Mouse (Mus musculus) forebrain, embryonic 15.5 days (tissue): ENCODE results near the gene Lrp3. TPM values are rescaled to one million over a fixed set of nuclear protein-coding genes. Genes with fewer than 3 reads are reported as not detected.

Experiments
- ATAC-seq: fragments of 200-750 bp; cut with Nextera tagmentation; replicated peaks from 2 replicates; pipeline ENCODE4 v1.8.0; 2017; ENCODE audit warnings: mild to moderate bottlenecking, moderate TSS enrichment, moderate library complexity
- H3K27ac ChIP-seq: fragments of 300-500 bp; sonication (generic); replicated peaks from 2 replicates; pipeline ENCODE4 v1.5.1; 2015; ENCODE audit warnings: mild to moderate bottlenecking, inconsistent platforms
- H3K27me3 ChIP-seq: fragments of 300-500 bp; sonication (generic); 2 replicates; pipeline ENCODE4 v1.6.1; 2015; ENCODE audit warnings: inconsistent platforms
- H3K36me3 ChIP-seq: fragments of 300-500 bp; sonication (generic); 2 replicates; pipeline ENCODE4 v1.6.1; 2015; ENCODE audit warnings: mild to moderate bottlenecking, inconsistent platforms
- H3K4me1 ChIP-seq: fragments of 300-500 bp; sonication (generic); 2 replicates; pipeline ENCODE4 v1.6.1; 2015; ENCODE audit warnings: inconsistent platforms
- H3K4me2 ChIP-seq: fragments of 300-500 bp; sonication (generic); replicated peaks from 2 replicates; pipeline ENCODE4 v1.6.1; 2015; ENCODE audit warnings: mild to moderate bottlenecking, inconsistent platforms
- H3K4me3 ChIP-seq: fragments of 300-500 bp; sonication (generic); 2 replicates; pipeline ENCODE4 v1.5.1; 2015; ENCODE audit warnings: mild to moderate bottlenecking, inconsistent platforms
- H3K9ac ChIP-seq: fragments of 300-500 bp; sonication (generic); replicated peaks from 2 replicates; pipeline ENCODE4 v1.6.1; 2015; ENCODE audit warnings: mild to moderate bottlenecking, inconsistent platforms
- H3K9me3 ChIP-seq: fragments of 300-500 bp; sonication (generic); 2 replicates; pipeline ENCODE4 v1.6.1; 2016; ENCODE audit warnings: inconsistent platforms
- WGBS: fragments of 180-500 bp; shearing (Covaris S2); methylation state at CpG from one replicate; pipeline ENCODE4 v1.1.7; 2015; ENCODE audit warnings: mixed read lengths; 5-methylcytosine and 5-hydroxymethylcytosine counted together
- polyA plus RNA-seq: library from polyadenylated mRNA; unstranded; fragments of >200 nt; fragmentation: Nextera tagmentation; extraction: Ambion mirVana; gene quantifications from 2 replicates; pipeline ENCODE4 v1.2.1, GENCODE M21; 2015

Lrp3 gene
- polyA plus RNA-seq, 1 experiment from 2014 or later = 26.4 TPM

DNA sequence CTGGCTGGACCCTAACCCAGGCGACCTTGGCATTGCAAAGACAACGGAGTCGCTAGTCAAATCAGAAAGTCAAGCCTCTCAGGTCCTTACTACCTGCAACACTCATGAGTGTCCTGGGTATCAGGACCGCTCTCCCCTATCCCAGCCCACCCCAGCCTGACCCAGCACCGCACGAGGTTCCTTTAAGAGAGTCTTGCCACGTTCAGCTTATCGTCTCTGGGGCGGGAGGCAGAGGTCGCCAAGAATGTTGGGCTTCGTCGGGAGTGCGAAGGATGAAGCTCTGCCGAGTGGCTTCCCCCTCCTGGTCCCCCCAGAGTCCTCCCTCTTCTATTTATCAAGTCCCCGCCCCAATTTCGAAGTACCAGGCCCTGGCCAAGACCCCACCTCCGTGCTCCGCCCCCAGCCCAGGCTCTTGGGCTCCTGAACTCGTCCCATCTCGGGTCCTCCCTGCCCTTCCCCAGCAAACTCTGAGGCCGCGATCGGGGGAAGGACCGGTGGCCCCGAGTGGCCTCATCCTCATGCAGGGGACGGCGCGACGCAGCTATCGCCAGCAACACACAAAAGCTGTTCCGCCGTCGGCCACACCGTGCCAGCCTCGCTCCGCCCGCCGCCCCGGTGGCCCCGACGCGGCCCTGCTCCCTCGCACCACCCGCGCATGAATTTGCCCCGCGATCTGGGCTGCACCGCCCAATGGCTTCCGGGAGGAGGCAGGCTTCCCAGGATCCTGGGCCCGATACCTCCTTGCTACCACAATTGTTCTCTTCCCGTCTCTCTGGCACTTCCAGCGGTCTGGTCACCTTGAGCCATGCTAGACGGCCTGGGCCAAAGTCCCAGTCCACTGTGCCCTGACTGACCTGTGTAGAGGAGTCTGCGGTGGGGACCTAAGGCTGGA is 30.2 kb downstream of the Lrp3 start:
- Histone ChIP-seq H3K9ac (peak overlapping the region; percentile 37), H3K4me1 (peaks cover 17% of the 10 kb centered on the region), H3K27ac (no peak overlapping the region), H3K36me3 (no peaks in the 10 kb centered on the region), H3K9me3 (0 out of 2 replicates have a peak, but pooled peaks cover 4% of the 10 kb centered on the region), H3K4me2 (peak overlapping the region; percentile 55), H3K4me3 (peak overlapping the region; percentile 39), H3K27me3 (peaks cover 33% of the 10 kb centered on the region)
- peak; percentile 29; the same call in 1 of the 2 replicates for ATAC-seq
- WGBS = 2% methylated on average over 54 of the region's 54 CpGs

DNA sequence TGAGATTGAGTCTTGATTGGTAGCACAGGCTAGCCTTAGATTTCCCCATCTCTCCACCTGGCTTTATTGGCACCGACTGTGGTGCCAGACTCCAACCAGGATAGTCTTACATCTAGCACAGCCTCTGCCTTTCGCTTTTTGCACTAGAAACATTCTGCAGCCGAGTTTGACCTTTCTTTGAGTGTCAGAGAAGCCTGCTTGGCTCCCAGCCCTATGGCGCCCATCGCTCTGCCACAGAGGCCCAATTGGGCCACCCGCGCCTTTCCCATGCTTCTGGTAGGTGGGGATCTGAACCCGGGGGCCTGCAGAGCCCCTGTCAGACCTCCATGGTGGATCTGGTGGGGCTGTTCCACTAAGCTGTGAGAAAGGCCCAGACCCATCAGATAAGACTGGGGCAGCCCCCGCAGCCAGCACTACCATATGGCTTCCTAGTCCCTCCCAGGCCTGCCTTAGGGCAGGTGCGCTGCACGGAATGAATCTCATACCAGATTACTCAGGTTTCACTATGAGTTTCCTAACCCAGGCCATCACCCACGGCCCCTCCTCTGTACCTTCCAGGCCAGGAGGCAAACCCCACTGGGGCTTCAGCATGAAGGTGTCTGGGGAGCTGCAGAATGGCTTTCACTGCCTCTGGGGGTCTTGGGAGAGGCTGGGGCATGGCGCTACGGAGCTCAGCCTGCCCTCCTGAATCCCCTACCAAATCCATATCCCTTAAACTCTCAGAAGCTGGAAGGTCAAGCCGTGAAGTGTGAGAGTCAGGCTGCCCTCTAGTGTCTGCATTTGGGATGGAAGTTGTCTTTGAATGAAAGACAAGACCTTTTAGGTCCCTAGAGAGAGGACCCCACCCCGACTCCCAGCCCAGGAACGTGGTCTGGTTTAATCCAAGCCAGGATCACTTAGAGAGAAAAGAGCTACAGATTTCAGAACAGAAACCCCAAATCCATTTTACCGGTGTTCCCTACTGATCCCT is 38.6 kb downstream of the Lrp3 start:
- 0 out of 2 replicates have a peak, but pooled peaks have one; percentile 26 for ATAC-seq
- Histone ChIP-seq H3K4me3 (no peak overlapping the region), H3K27me3 (no peaks in the 10 kb centered on the region), H3K9ac (no peak overlapping the region), H3K9me3 (no peaks in the 10 kb centered on the region), H3K36me3 (no peaks in the 10 kb centered on the region), H3K4me2 (no peak overlapping the region), H3K4me1 (0 out of 2 replicates have a peak, but pooled peaks cover 4% of the 10 kb centered on the region), H3K27ac (no peak overlapping the region)
- WGBS = 57% methylated on average over 18 of the region's 18 CpGs

DNA sequence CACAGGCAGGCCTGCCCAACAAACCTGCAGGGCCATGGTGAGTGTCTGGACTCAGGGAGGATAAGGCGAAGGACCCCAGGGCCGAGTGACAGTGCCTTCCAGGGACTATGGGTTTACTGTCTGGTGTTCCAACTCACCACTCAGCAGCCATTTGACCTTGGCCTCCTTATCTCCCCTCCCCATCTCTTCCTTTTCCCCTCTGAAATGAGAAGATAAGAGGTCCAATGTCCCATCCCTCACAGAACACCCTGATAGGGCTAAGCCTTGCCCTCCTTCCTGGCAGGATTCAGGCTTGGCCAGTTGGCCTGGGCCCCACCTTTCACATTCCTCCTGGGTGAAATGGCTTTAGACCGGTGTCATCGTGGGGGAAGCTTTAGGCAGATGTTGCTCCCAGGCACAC is 39.8 kb downstream of the Lrp3 start:
- Histone ChIP-seq H3K9me3 (no peaks in the 10 kb centered on the region), H3K4me2 (no peak overlapping the region), H3K36me3 (no peaks in the 10 kb centered on the region), H3K27ac (no peak overlapping the region), H3K4me1 (0 out of 2 replicates have a peak, but pooled peaks cover 4% of the 10 kb centered on the region), H3K9ac (no peak overlapping the region), H3K4me3 (no peak overlapping the region), H3K27me3 (0 out of 2 replicates have a peak, but pooled peaks cover 5% of the 10 kb centered on the region)
- WGBS = 80% methylated on average over 4 of the region's 4 CpGs
- ATAC-seq = no peak

GRCm38 (mm10) chr7:35172519-35172918 is 42.8 kb downstream of the Lrp3 start:
- Histone ChIP-seq H3K4me1 (0 out of 2 replicates have a peak, but pooled peaks cover 4% of the 10 kb centered on the region), H3K4me3 (no peak overlapping the region), H3K4me2 (no peak overlapping the region), H3K27ac (no peak overlapping the region), H3K36me3 (no peaks in the 10 kb centered on the region), H3K9ac (no peak overlapping the region), H3K27me3 (0 out of 2 replicates have a peak, but pooled peaks cover 5% of the 10 kb centered on the region), H3K9me3 (no peaks in the 10 kb centered on the region)
- WGBS = 71% methylated on average over 4 of the region's 4 CpGs
- no peak for ATAC-seq

GRCm38 (mm10) chr7:35171867-35172382 is 43.4 kb downstream of the Lrp3 start:
- 0 out of 2 replicates have a peak, but pooled peaks cover 4% of the 10 kb centered on the region for H3K4me1 ChIP-seq
- peak overlapping the region; percentile 24 for H3K4me2 ChIP-seq
- no peak overlapping the region for H3K9ac ChIP-seq
- no peaks in the 10 kb centered on the region for H3K36me3 ChIP-seq
- H3K4me3 ChIP-seq = no peak overlapping the region
- ATAC-seq = peak; percentile 79
- H3K27me3 ChIP-seq = 0 out of 2 replicates have a peak, but pooled peaks cover 5% of the 10 kb centered on the region
- no peaks in the 10 kb centered on the region for H3K9me3 ChIP-seq
- no peak overlapping the region for H3K27ac ChIP-seq
- WGBS = 2% methylated on average over 15 of the region's 16 CpGs

- H3K27me3 ChIP-seq = 0 out of 2 replicates have a peak, but pooled peaks cover 5% of the 10 kb centered on the region
- ATAC-seq = 0 out of 2 replicates have a peak, but pooled peaks have one; percentile 17
- 0 out of 2 replicates have a peak, but pooled peaks cover 4% of the 10 kb centered on the region for H3K4me1 ChIP-seq
- H3K36me3 ChIP-seq = no peaks in the 10 kb centered on the region
- no peak overlapping the region for H3K27ac ChIP-seq
- WGBS = 14% methylated on average over 6 of the region's 6 CpGs
- no peaks in the 10 kb centered on the region for H3K9me3 ChIP-seq
- H3K9ac ChIP-seq = no peak overlapping the region
- no peak overlapping the region for H3K4me3 ChIP-seq
- H3K4me2 ChIP-seq = no peak overlapping the region
Measured at GRCm38 (mm10) chr7:35169341-35169740, 46.0 kb downstream of the Lrp3 start.

GRCm38 (mm10) chr7:35167925-35168324 is 47.4 kb downstream of the Lrp3 start:
- H3K27me3 ChIP-seq = 0 out of 2 replicates have a peak, but pooled peaks cover 5% of the 10 kb centered on the region
- no peak overlapping the region for H3K4me3 ChIP-seq
- H3K27ac ChIP-seq = no peak overlapping the region
- H3K4me2 ChIP-seq = no peak overlapping the region
- WGBS = 80% methylated on average over 2 of the region's 2 CpGs
- no peaks in the 10 kb centered on the region for H3K9me3 ChIP-seq
- no peak for ATAC-seq
- H3K36me3 ChIP-seq = no peaks in the 10 kb centered on the region
- H3K4me1 ChIP-seq = 0 out of 2 replicates have a peak, but pooled peaks cover 4% of the 10 kb centered on the region
- no peak overlapping the region for H3K9ac ChIP-seq

DNA sequence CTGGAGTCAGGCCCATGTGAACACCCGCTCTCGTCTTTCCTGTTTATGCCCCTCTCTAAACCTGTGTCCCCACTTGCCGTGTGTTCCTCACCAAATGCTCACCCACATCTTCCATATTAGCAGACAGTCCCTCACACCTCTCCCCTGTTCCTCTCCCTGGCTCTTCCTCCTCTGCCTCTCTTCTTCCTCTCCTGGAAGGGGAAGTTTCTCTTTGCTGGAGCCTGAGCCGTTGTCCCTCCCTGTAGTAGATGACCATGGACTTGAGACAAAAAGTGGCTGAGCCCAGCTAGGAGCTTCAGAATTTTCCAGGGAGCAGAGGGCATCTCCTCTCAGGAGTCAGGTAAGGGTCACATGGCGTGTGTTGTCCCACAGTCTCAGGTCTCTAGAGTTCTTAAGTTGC is 48.3 kb downstream of the Lrp3 start:
- no peak overlapping the region for H3K9ac ChIP-seq
- no peaks in the 10 kb centered on the region for H3K36me3 ChIP-seq
- WGBS = 89% methylated on average over 5 of the region's 5 CpGs
- ATAC-seq = no peak
- H3K4me3 ChIP-seq = no peak overlapping the region
- 0 out of 2 replicates have a peak, but pooled peaks cover under 1% of the 10 kb centered on the region for H3K4me1 ChIP-seq
- no peak overlapping the region for H3K27ac ChIP-seq
- 0 out of 2 replicates have a peak, but pooled peaks cover 5% of the 10 kb centered on the region for H3K27me3 ChIP-seq
- H3K4me2 ChIP-seq = no peak overlapping the region
- no peaks in the 10 kb centered on the region for H3K9me3 ChIP-seq

DNA sequence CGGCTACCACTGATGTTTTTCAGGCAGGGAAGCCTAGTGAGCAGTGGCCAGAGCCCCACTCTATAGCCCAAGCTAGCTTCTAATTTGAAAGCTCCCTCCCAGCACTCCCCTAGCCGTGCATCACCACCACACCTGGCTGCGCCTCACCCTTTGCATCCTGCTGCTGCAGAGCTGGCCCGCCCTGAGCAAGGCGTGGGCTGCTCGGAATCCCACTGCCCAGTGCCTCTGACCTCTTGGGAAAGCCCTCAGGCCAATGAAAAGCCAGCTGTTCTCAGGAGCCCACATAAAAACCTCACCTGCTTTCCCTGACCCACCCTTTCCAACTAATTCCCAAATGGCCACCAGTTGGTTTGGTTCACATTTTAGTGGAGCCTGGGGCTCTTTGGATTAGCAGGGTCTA is 51.2 kb downstream of the Lrp3 start:
- H3K4me1 ChIP-seq = no peaks in the 10 kb centered on the region
- H3K27me3 ChIP-seq = no peaks in the 10 kb centered on the region
- H3K4me2 ChIP-seq = no peak overlapping the region
- H3K9me3 ChIP-seq = no peaks in the 10 kb centered on the region
- ATAC-seq = no peak
- H3K36me3 ChIP-seq = no peaks in the 10 kb centered on the region
- H3K27ac ChIP-seq = no peak overlapping the region
- H3K4me3 ChIP-seq = no peak overlapping the region
- no peak overlapping the region for H3K9ac ChIP-seq
- WGBS = 80% methylated on average over 6 of the region's 6 CpGs

DNA sequence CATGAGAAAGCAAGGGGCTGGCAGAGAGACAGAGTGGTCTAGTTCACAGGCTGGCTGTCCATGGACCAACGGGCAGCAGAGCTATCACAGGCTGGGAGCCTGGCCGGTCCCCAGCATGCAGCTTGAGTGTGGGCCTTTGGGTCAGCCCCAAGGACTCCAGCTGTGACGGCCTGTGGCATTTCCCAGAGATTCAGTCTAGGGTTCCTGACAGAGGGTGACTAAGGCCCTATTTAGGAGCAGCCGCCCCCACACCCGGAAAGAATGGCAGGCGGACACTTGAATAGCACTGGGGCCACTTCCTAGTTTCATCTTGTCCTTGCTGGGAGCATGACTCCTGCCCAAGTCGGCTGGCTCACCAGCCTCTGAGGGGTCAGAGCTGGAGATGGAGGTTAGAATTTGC is 51.7 kb downstream of the Lrp3 start:
- Histone ChIP-seq H3K4me3 (no peak overlapping the region), H3K36me3 (no peaks in the 10 kb centered on the region), H3K9me3 (no peaks in the 10 kb centered on the region), H3K9ac (no peak overlapping the region), H3K27ac (no peak overlapping the region), H3K4me2 (no peak overlapping the region), H3K4me1 (no peaks in the 10 kb centered on the region), H3K27me3 (no peaks in the 10 kb centered on the region)
- ATAC-seq = no peak
- WGBS = 74% methylated on average over 7 of the region's 7 CpGs

DNA sequence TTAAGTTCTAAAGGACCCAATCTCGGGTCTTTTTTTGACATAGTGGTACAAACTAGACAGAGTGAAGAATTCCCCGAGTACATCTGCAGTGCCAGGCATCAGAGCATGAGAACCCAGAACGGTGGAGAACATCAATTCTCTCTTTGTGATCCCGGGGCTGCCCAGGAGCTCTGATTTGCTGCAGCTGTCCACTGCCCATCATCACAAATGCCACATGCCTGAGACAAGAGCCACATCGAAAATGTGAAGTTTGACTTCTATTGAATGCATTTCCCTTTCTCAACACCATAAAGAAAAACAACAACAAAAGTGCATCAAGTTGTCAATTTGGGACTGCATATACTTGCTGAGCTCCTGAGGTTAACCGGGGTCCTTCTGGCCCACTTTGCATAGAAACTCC is 52.9 kb downstream of the Lrp3 start:
- Histone ChIP-seq H3K36me3 (no peaks in the 10 kb centered on the region), H3K4me1 (no peaks in the 10 kb centered on the region), H3K27ac (no peak overlapping the region), H3K4me2 (no peak overlapping the region), H3K27me3 (no peaks in the 10 kb centered on the region), H3K9ac (no peak overlapping the region), H3K9me3 (no peaks in the 10 kb centered on the region), H3K4me3 (no peak overlapping the region)
- WGBS = 83% methylated on average over 6 of the region's 6 CpGs
- no peak for ATAC-seq
